Mouse (Mus musculus) ES-E14 (cell line): ENCODE measurements around the gene Gm10974.

Experiments used
- CHD2 ChIP-seq: IDR thresholded peaks from 2 replicates; pipeline ENCODE4 v1.6.1; 2014; ENCODE audit warnings: mild to moderate bottlenecking, low read depth, low read length, inconsistent platforms
- HCFC1 ChIP-seq: IDR thresholded peaks from 2 replicates; pipeline ENCODE4 v1.6.1; 2012; ENCODE audit warnings: low read length, inconsistent platforms, borderline replicate concordance; ENCODE audit not compliant: insufficient read depth
- MAFK ChIP-seq: IDR thresholded peaks from 2 replicates; pipeline ENCODE4 v1.6.1; 2014; ENCODE audit warnings: mild to moderate bottlenecking, low read depth, low read length, inconsistent platforms; ENCODE audit not compliant: insufficient read depth
- ZC3H11A ChIP-seq: IDR thresholded peaks from 2 replicates; pipeline ENCODE4 v1.6.1; 2012; ENCODE audit warnings: low read depth, mild to moderate bottlenecking, inconsistent platforms, low read length, borderline replicate concordance
- ZNF384 ChIP-seq: IDR thresholded peaks from 2 replicates; pipeline ENCODE4 v1.6.1; 2012; ENCODE audit warnings: low read depth, low read length, inconsistent platforms

DNA sequence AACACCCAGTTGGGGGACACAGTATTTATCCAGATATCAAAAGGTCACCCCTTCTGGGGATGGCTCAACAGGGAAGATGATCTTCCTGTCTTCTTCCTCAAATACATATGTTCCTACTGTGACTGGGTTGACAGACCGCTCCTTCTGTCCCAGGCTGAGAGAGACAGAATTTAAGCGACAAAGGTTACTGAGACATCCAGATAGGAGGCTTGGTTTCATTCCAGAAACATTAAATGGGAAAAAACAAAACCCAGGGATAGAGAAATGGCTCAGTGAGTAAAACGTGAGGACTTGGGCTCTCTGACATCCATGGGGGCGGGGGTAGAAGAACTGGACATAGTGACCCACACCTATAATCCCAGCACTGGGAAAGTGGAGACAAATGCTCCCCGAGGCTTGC, 37.2 kb downstream of the Gm10974 start:
- TF ChIP-seq HCFC1 (no peak), ZNF384 (no peak), MAFK (no peak), CHD2 (no peak), ZC3H11A (no peak)
